Mouse (Mus musculus) embryonic fibroblast, embryonic 13.5 days (primary cell): ENCODE results near the gene Eps8.

ENCODE experiments used
- CTCF ChIP-seq: IDR thresholded peaks from 2 replicates; pipeline ENCODE4 v1.5.1; 2011; ENCODE audit warnings: mild to moderate bottlenecking, control low read depth, low read length, moderate library complexity, borderline replicate concordance; ENCODE audit not compliant: insufficient read depth
- POLR2A ChIP-seq: IDR thresholded peaks from 2 replicates; pipeline ENCODE4 v1.6.1; 2011; ENCODE audit warnings: low read depth, mild to moderate bottlenecking, control low read depth, low read length, moderate library complexity

- TF ChIP-seq CTCF (no peak), POLR2A (no peak)
Observed at GRCm38 (mm10) chr6:137694310-137694709, 39.6 kb upstream of the Eps8 start.
